Mouse (Mus musculus) cerebellum, adult 11-12 months (tissue): ENCODE results near the gene Cdh1.

Source experiments
- DNase-seq: peaks from one replicate; pipeline ENCODE4 v3.0.0; 2022

Gene Cdh1

DNA sequence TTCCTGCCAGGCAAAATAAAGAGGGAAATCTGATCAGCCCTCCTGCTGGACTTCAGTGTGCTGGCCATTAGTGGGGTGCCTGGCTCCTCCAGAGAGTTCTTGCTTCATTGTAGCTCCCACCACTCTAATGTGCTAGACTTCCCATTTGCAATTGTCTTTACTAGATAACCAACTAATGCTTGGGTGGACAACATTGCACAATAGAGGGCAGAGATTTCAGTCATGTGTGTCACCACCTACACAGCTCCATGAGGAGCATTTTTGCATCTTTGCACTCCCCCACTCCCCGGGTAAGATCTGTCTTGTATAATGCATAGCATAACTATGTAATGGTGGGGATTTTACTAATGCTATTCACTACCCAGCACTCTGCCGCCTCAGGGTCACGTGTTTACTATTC, 21.6 kb downstream of the Cdh1 start:
- DNase-seq = no peak

DNA sequence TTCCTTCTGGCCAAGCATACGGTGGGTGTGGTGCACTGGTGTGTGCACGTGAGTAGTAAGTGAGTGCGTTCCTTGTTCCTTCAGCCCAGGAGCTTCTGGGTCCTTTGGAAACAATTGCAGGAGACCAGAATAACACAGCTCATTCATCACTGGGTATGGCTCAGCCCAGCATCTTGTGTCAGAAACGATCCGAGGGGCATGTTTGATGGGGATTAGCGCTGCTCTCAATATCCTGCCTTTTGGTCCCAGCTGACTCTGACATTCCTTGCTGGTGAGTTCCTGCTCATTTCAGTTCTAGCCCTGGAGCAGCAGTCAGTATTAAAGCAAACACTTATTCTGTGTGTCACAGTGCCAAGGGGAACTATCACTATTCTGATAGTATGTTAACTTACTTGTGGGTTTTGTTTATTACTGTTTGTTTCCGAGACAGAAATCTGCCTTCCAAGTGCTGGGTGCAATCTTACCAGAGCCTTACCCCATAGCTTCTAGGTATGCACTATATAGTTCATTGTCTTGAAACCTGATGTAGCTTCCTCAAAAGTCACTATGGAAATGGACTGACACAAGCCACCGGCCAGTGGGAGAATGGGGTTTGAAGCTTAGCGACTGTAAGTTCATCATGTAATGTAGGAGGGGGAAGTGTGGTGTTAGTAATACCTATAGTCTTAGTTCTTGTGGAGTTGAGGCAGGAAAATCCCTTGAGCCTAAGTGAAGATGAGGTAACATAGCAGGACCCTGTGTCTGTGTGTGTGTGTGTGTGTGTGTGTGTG, 23.1 kb downstream of the Cdh1 start:
- DNase-seq = no peak

DNA sequence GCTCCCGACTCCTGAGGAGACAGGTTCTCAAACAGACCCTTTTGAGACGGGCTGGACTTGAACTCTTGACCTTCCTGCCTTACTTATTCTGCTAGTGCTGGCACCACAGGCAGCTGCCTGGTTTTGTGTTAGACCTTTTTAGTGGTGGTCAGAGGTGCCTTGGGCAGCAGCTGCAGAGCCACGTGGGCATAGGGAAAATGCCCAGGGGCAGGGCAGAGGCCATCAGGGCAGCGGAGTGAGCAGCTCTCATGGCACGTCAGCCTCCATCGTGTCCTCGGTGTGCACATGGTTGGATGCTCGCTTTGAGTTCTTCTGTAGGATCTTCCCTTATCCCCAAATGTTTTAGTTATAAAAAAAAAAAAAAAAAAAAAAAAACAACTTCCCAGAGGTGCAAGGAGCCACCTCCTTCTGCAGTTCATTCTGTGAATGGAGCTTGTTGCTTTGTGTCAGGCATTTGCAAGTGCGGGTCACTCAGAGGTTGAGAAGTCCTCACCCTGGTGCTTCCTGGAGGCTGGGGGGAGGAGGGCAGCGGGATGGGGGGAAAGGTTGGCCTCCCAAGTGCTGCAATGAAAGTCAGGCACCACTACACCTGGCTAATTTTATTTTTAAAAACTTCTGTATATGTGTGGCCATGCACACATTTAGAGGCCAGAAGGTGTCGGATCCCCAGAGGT, 25.3 kb downstream of the Cdh1 start:
- DNase-seq = no peak

DNA sequence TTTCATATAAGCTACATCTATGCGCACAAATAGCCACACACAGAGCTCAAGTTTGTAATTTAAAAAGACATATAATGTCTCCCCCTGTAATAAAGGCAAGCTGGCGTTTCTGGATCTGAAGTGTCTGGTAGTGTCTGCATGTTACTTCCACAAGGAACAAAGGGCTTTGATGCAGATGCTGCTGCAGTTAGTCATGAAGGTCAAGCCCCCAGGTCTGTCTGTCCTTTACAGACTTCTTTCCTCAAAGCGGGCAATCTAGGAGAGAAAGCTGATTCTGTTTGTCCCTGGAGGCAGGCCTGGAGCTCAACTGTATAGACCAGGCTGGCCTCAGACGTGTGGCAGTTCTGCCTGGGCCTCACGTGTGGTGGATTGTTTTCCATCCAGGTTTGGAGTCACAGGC, 26.3 kb downstream of the Cdh1 start:
- DNase-seq = no peak

DNA sequence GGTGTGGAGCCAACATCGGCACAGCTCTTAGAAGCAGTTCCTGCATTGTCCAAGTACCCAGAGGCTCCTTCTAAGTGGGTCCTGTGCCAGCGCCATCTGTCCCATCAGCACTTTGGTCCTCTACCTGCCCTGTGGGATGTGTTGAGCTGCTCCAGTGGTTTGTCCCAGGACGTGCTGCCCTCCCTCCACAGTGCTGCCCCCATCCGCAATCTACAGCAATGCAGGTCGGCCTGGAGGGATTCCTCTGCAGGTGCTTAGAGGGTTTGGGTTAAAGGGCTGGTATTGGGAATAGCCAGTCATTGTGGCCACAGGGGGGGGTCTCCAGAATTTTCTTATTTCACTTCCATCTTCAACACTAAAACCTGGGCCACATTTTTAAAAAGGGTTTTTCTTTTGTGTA, 28.8 kb downstream of the Cdh1 start:
- no peak for DNase-seq

DNA sequence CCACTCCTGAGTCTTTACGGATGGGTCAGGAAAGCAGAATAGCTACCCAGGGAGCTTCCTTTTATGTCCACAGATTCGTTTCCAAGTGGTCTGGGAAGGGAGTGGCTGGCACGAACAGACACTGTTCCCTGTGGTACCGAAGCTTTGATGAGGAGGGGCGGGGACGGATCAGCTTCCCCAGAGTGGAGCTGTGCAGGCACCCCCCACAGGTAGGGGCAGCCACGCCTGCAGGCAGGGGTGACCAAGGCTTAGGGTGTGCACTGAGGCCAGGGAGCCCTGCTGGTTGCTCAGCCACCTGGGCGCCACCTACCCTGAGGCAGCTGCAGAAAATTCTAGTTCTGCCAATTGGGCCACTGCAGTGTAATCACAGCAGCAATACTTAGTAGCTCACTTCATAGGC, 29.5 kb downstream of the Cdh1 start:
- no peak for DNase-seq

DNA sequence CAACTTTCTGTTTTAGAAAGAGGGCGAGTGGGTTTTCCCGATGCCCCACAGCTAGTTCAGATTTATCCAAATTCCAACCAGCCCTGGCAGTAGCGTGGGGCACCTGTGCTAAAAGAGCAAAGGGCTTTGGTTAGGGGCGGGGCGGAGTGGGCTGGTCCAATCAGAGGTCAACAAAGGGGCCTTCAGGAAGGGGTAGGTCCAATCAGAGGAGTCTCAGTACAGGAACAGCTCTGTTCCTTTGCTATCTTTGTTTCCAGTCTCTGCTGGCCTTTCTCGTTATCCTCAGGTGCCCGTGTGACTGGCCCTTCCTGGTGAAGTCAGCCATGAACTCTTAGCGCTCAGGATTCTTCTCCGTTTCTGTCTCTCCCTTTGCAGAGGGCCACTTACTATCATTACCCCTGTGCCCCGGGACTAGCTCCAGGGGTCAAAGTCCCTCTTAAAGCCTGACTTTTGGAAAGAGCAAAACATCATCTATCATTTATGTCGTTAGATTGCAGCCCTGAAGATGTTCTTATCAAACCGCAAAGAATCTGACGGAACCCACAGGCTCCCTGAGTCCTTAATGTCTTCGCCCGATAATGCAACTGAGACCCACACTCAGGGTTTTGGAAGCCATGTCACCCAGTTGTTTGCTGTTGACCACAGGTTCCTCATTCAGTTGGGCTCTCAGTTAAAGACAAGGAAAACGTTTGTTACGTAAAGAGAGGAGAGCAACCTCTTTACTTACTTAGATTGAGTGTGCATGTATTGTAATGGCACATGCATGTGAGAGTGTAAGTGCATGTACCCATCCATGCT, 30.4 kb downstream of the Cdh1 start:
- no peak for DNase-seq

DNA sequence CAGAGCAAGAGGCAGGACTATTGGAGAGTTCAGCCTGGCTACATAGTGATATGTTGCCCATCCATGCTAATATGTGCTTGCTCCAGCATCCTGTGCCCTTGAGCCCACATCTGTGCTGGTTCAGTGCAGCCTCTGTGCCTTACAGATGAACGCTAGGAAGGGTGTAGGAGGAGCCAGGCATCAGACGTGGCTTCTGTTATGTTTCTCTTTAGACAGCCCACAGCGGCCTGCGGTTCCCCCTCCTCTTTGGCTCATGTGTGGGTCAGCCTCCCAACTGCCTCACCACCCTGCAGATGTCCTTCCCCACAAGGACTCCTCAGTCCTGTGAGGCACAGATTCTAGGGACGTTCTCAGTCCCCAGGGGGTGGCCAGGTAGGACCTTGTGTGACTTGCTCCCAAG, 32.1 kb downstream of the Cdh1 start:
- DNase-seq = no peak

DNA sequence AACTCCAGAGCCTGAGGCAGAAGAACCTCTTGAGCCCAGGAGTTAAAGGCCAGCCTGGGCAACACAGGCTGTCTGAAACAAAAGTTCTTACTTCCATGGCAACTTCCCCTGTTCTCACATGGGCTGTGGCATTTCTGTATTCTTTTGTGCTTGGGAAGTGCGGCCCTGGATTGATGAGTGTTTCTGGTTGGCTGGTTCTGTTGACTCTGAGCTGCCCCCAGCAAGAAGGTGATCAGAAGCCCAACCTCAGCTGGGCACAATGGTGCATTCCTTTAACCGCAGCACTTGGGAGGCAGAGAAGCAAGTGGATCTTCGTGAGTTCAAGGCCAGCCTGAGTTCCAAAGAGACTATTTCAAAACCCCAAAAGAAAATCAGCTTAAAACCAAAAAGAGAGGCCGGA, 34.3 kb downstream of the Cdh1 start:
- no peak for DNase-seq

DNA sequence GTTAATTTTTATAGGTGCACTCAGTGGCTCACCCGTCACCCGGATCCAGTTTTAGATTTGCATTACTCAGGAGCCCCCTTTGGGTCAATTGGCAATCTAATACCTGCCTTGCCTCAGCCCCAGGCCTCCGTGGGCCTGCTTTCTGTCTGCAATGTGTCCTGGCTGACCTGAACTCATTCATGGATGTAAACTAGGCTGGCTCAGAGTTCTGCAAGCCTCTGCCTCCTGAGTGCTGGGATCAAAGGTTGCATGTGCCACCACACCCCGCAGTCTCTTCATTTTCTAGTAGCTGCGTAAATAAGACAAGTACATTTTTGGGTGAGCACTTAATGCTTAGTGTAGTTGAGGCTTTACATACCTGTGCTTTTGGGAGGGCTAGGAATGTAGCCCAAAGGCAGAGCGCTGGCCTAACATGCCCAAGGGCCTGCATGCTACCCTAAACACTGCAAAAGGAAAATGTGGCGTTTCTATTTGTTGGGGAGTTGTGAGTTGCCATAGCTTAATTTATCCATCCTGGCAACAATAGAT, 35.7 kb downstream of the Cdh1 start:
- DNase-seq = no peak

DNA sequence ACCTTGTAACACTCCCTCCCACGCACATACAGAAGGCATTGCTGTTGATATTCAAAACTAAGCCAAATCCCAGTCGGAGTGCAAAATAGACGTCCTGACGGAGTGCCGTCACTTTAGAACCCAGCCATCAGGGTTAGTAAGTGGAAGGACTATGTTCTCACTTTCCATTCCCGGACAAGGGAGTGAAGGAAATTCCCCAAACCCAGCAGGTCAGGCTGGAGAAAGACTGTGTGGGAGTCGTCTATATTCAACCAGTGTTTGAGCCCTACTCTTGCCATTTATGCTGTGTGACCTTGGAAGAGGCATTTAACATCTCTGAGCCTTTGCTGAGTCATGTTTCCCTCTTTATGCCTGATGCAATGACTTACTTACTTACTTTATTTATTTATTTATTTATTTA, 37.1 kb downstream of the Cdh1 start:
- no peak for DNase-seq

DNA sequence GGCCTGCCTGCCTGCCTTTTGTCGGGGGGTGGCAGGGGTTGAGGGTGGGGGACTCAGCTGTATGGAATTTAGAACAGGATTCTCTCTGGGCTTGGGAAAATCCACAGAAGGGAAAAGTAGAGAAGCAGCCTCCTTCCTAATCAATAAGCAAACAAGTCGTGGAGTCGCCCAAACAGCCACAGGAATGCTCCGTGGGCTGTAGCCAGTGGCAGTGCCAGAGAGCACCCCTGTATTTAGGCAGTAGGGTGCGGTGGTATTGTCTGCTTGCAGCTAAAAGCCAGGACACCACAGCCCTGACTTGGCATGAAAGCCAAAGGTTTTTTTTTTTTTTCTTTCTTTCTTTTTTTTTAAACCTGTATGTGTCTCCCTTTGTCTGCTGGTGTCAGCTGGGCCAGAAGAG, 37.8 kb downstream of the Cdh1 start:
- no peak for DNase-seq

DNA sequence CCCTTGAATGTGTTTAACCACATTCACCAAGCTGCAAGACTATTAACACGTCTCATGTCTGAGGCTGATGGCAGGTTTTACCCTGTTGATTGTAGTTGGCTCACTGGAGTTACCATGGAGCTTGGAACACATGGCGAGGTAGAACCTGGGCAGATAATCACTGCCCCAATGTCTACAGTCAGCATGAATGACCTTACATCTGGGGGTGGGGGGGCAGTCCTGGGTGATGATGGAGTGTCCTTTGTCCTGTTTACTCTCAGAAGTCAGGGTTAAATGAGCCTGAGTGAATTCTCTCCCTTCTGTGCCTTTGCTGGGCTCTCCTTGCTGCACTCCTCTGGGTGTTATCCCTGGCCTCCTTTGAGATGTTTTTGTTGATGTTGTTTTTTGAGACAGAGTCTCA, 39.0 kb downstream of the Cdh1 start:
- DNase-seq = no peak

DNA sequence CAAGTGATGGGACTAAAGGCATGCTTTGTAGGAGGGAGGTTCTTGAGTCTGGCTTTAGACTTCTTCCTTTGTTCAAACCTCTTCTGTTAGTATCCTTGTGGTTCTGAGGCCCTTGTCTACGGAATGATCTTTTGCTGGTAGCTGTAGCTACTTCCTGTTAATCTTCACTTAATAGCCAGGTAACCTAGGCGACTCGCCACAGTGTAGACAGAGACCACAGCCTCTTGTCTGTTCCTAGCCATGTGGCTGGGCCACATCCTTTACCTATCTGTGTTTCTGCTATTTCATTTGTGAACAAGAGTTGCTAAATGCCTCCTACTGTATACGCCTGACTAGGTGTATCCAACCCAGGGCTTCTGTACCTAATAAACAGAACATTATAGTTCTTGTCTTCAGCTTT, 39.9 kb downstream of the Cdh1 start:
- no peak for DNase-seq

DNA sequence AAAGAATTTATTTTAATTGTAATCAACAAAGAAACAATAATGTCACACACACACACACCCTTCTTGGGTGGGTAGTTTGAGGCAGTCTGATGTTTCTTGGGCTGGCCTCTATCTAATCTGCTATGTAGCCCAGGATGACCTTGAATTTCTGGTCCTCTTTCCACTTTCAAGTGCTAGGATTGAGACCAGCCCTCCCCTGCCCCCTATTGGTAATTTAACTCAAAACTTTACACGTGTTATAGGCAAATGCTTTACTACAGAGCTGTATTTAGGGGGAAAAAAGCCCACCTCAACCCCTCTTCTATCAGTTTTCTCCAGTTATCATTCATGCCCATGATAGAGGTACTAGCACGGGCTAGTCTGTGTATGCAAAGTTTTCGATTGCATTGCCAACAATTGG, 41.8 kb downstream of the Cdh1 start:
- DNase-seq = no peak

DNA sequence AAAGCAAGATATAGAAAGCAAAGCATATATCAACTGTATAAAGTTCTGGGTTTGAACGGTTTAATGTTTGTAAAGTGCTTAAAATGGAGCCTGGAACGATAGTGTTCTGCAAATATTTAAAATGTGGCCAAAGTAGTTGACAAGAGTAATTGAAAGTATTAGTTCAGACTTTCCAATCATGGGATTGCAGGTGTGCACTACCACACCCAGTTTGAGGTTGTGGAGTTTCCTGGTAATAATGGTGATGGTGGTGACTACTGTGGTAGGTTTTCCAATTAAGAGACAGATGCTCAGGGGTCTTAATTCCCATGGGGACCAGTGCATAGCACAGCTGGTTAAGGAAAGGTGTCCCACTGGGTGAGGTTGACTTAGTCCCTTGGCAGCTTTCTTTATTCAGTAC, 43.0 kb downstream of the Cdh1 start:
- DNase-seq = no peak

DNA sequence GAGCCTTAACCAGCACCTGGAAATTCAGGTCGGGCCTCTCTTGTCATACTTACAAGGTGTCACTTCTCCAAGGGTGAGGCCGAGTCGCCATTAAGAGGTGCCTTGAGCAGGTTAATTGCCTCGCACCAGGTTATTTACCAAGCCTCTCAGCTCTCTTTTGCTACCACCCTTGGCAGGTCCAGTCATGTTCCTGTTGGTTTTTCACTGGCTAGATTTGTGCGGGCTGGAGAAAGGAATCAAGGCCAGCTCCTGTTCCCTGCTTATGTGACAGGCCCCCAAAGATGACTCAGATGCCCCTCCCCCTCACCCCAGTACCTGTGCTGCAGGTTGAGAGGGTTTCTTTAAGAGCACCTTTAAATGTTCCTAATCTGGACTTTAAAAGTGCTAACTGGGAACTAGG, 43.6 kb downstream of the Cdh1 start:
- DNase-seq = no peak

DNA sequence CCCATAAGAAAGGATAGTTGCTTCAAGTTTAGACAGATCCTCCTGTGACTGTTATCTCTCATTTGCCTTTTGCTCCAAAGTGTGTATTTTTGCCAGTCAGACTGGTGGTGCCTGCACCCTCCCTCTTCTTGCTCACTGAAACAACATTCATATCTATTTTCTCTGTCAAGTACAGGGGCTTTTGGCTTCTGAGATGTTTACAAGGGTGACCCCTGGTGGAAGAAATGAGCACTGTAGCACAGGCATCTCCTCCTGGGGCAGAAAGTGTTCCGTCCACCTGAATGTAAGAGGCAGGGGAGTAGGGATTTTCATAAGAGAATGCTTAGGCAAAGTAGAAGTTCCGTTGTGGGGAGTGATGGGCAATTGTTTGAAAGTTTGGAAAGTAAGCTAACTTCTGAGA, 44.2 kb downstream of the Cdh1 start:
- peak; percentile 34 for DNase-seq

DNA sequence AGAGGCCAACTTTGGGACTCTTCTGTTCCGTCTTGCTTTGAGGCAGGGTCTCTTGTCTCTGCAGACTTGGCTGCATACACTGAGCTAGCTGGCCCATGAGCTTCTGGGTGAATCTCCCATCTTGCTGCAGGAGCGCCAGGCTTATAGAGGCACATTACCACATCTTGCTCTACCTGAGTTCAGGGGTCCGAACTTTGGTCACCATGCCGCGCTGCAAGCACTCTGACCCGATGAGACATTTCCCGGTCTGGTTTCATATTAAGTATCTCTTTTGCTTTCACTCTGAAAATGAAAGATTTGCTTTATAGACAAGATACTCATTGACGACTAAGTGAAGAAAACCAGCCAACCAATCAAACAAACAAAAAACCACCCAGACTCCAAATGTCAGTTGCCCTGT, 45.3 kb downstream of the Cdh1 start:
- no peak for DNase-seq

DNA sequence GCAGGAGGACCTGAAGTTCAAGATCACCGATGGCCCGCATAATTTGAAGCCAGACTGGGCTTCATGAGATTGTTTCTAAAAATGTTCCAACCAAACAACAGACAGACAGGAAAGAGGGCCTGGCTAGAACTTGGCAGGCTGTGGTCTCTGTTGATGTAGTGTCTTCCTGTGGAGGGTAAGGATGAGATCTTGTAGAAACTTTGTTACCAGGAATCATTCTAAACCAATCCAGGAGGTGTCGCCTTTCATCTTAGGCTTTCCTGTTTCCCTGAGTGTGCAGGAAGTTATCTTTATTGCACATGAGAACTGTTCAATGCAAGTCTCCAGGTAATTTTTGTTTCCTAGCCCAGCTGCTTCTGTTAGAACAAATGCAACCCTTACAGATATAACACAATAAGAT, 48.8 kb downstream of the Cdh1 start:
- DNase-seq = no peak

DNA sequence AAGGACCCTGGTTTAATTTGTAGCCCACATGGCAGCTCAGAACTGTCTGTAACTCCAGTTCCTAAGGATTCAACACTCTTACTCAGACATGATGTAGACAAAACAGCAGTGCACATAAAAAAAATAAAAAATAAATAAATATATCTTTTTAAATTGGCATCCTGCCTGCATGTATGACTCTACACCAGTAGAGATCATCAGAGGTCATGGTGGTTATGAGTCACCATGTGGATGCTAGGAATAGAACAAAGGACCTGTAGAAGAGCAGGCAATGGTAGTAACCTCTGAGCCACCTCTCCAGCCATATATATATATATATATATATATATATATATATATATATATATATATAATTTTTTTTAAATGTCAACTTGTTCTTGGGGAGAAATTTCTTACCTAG, 52.9 kb downstream of the Cdh1 start:
- no peak for DNase-seq

DNA sequence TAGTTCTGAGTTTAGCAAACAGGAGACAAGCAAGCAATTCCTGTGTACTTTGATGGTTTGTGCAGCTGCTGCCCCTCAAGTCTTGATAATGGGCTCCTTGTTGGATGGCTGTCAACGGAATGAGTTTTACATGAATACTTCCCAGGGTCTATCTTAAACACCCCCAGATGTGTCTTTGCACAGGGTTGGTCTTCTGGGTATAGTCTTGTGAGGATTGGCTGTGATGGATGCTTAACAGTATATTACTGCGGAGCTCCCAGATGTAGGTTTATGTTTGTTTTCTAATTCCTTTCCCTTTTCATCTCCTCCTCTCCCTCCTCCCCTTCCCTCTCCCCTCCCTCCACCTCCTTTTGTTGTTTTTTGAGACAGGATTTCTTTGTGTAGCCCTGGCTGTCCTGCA, 69.6 kb downstream of the Cdh1 start:
- DNase-seq = no peak

DNA sequence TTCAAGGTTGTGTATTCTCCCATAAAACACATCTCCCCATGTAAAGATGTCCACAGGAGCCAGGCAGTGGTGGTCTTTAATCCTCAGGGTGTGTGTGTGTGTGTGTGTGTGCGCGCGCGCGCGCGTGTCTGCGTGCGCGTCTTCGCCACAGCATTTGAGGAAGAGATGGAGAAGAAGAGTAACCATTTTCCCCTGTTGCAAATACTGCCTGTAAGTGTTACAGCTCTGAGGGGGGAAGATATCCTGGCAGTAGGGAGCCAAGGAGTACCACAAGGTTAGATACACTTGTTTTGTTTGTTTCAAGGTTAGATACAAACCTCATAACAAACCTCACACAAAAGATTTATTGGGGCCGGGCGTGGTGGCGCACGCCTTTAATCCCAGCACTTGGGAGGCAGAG, 71.2 kb downstream of the Cdh1 start:
- DNase-seq = no peak

DNA sequence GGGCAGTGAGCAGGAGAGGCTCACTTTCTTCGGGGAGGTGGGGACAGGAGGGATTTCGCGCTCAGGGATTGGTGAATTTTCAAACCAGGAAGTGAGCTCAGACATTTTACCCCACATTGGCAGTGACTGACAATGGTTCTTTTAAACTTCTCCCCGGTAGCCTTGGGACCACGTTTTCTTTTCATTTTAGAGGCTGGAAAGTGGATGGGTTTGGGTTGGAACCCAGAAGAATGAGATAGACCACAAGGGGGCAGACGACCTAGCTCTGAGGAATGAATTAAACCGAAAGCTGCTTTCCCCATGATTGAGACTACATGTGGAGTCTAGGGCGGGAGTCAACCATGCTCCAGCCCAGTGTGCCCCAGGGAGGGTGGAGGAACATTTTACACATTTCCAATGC, 71.7 kb downstream of the Cdh1 start:
- no peak for DNase-seq
